ENCODE assay signal across 8 mouse cellular contexts in the genomic region with DNA sequence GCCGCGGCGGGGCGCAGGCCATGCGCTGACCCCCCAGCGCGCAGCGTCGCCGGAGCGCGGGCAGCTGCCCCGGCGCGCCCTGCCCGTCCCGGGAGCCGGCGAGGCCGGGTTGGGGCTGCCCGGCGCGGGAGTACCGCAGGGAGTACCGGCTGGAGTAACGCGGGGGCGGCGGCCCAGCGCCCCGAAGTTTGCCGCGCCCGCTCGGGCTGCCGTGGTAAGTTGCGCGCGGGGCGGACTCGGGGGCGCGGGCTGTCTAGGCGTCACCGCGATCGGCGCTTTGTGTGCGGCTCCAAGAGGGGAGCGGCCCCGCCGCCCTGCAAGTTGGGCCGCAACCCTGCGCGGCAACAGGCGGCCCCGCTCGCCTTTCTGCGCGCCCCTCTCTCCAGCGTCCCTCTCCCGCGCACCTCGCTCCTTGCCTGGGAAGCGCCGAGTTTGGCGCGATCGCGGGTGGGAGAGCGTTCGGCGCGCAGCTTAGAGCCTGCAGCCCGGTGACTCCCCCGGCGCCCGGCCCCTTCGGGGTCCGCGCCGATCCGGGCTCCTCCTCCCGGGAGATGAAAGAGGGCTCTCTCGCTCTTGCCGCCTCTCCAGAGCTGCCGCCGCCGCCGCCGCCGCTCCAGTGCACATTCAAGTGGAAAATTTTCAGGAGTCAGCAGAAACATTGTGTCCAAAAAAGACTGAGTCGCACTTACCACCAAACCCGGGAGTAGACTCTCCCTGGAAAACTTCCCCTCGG. TPM values are rescaled to one million over a fixed set of nuclear protein-coding genes. Genes with fewer than 3 reads are reported as not detected.
A peak's percentile ranks its signal among the peaks of the same experiment; 100 is the strongest.
DNase-seq lines count a peak whose midpoint lies in the region; ATAC-seq and TF ChIP-seq lines count a peak whose summit lies in the region.

No protein-coding gene starts in this region.

- intact Hi-C loops in heart, postnatal 10 days (cut with DNase I), result loop anchor here (1.0 to 5.0 kb wide), 7 partner anchors 17 to 277 kb away; no protein-coding TSS in a partner anchor

- no peaks in the 10 kb centered on the region for H3K27me3 ChIP-seq in forebrain, postnatal 0 days (ENCODE audit: insufficient read depth, low read length)
- H3K27me3 ChIP-seq in liver, postnatal 0 days (ENCODE audit: insufficient read depth, low read length), result peaks cover 27% of the 10 kb centered on the region

- peak overlapping the region; percentile 93 for H3K4me2 ChIP-seq in forebrain, postnatal 0 days (ENCODE audit: low read depth)
- peak overlapping the region; percentile 72 for H3K4me2 ChIP-seq in liver, postnatal 0 days (ENCODE audit: low read depth, low read length)

- TF ChIP-seq CTCF in forebrain, postnatal 0 days (IDR thresholded peaks at IDR 0.05; ENCODE audit: low read depth), result no peak
- no peak for TF ChIP-seq CTCF in liver, postnatal 0 days (IDR thresholded peaks at IDR 0.05; ENCODE audit: low read depth)

- H3K27ac ChIP-seq in forebrain, postnatal 0 days (ENCODE audit: low read depth, low read length), result peak overlapping the region; percentile 85
- H3K27ac ChIP-seq in liver, postnatal 0 days (ENCODE audit: low read depth), result peak overlapping the region; percentile 87

- WGBS in forebrain, postnatal 0 days, result 2% methylated on average over 90 of the region's 95 CpGs
- under 1% methylated on average over 65 of the region's 95 CpGs for WGBS in liver, postnatal 0 days (ENCODE audit: insufficient replicate concordance)

- peak overlapping the region; percentile 76 for H3K9ac ChIP-seq in forebrain, postnatal 0 days
- H3K9ac ChIP-seq in liver, postnatal 0 days (replicated peaks), result peak overlapping the region; percentile 71

- TF ChIP-seq EP300 in liver, postnatal 0 days (IDR thresholded peaks at IDR 0.05; ENCODE audit: low read depth), result no peak

- peak; percentile 58 for ATAC-seq in forebrain, postnatal 0 days
- peak; percentile 69 for ATAC-seq in liver, postnatal 0 days
- no peak for ATAC-seq in activated CD4-positive, CD25-positive, alpha-beta regulatory T cell, adult 4 months

- H3K36me3 ChIP-seq in forebrain, postnatal 0 days (ENCODE audit: insufficient read depth), result no peaks in the 10 kb centered on the region
- no peaks in the 10 kb centered on the region for H3K36me3 ChIP-seq in liver, postnatal 0 days (replicated peaks; ENCODE audit: insufficient read depth, low read length)

- peak overlapping the region; percentile 88 for H3K4me3 ChIP-seq in forebrain, postnatal 0 days (ENCODE audit: low read depth, low read length)
- peak overlapping the region; percentile 64 for H3K4me3 ChIP-seq in liver, postnatal 0 days (ENCODE audit: low read depth, low read length)

- H3K4me1 ChIP-seq in forebrain, postnatal 0 days (ENCODE audit: insufficient read depth), result peaks cover 10% of the 10 kb centered on the region
- no peaks in the 10 kb centered on the region for H3K4me1 ChIP-seq in liver, postnatal 0 days (ENCODE audit: insufficient read depth)

- DNase-seq in R1 (ENCODE audit: low read depth, low spot score), result peak; percentile 78
- DNase-seq in cerebellum, adult 11-12 months, result peak; percentile 61
- DNase-seq in forebrain, postnatal 0 days, result peak; percentile 70
- DNase-seq in heart, postnatal 10 days, result peak; percentile 82 to 84
- peak; percentile 80 to 84 for DNase-seq in kidney, postnatal 36 days
- peak; percentile 49 for DNase-seq in liver, postnatal 0 days
- DNase-seq in ovary, postnatal 10 days (ENCODE audit: low spot score), result peak; percentile 56

- no peaks in the 10 kb centered on the region for H3K9me3 ChIP-seq in forebrain, postnatal 0 days (ENCODE audit: low read length)
- no peaks in the 10 kb centered on the region for H3K9me3 ChIP-seq in liver, postnatal 0 days (ENCODE audit: low read length)

RNA-seq across cellular contexts. Expression of a gene that starts 0.6 kb away (rescaled TPM):
- 14.9 and 20.1 TPM in 2 replicates for total RNA-seq in forebrain, postnatal 0 days (2014; rRNA removed)
- 1.9 and 7.8 TPM in 2 replicates for polyA plus RNA-seq in forebrain, postnatal 0 days (2015; fragmentation: Nextera tagmentation; extraction: Ambion mirVana)
- total RNA-seq in heart, postnatal 10 days (2021), result 100 to 1,000 TPM; 134 to 147 TPM
- polyA plus RNA-seq in liver, postnatal 0 days (2015; fragmentation: Nextera tagmentation; extraction: Ambion mirVana), result 1.4 and 2.1 TPM in 2 replicates
- polyA plus RNA-seq in activated CD4-positive, CD25-positive, alpha-beta regulatory T cell, adult 4 months (2017; shearing (Covaris generic)), result under 1 TPM in 1 of 2 experiments, not detected in 1; 0.60 TPM
